Mouse (Mus musculus): ENCODE results near the gene Bak1. TPM values are rescaled to one million over a fixed set of nuclear protein-coding genes. Genes with fewer than 3 reads are reported as not detected.
A peak's percentile ranks its signal among the peaks of the same experiment; 100 is the strongest.

Bak1 gene
- polyA plus RNA-seq, 1 experiment: 34.8 TPM

- DNase-seq (ENCODE audit: low spot score): no peak
Observed at GRCm38 (mm10) chr17:27048445-27049239, 19.8 kb upstream of the Bak1 start.

GRCm38 (mm10) chr17:27047762-27048444, 19.1 kb upstream of the Bak1 start:
- no peak for DNase-seq (ENCODE audit: low spot score)

- DNase-seq (ENCODE audit: low spot score): no peak
Observed at GRCm38 (mm10) chr17:27045164-27045563, 16.4 kb upstream of the Bak1 start.

GRCm38 (mm10) chr17:27042840-27043239, 14.0 kb upstream of the Bak1 start:
- no peak for DNase-seq (ENCODE audit: low spot score)

- no peak for DNase-seq (ENCODE audit: low spot score)
Observed at GRCm38 (mm10) chr17:27041787-27042055, 12.9 kb upstream of the Bak1 start.

GRCm38 (mm10) chr17:27041046-27041786, 12.4 kb upstream of the Bak1 start:
- DNase-seq (ENCODE audit: low spot score): no peak

GRCm38 (mm10) chr17:27040304-27041045, 11.7 kb upstream of the Bak1 start:
- DNase-seq (ENCODE audit: low spot score): no peak

- no peak for DNase-seq (ENCODE audit: low spot score)
Observed at GRCm38 (mm10) chr17:27039432-27040102, 10.8 kb upstream of the Bak1 start.

- DNase-seq (ENCODE audit: low spot score): no peak
Observed at GRCm38 (mm10) chr17:27038335-27039050, 9.7 kb upstream of the Bak1 start.

- DNase-seq (ENCODE audit: low spot score): no peak
Observed at GRCm38 (mm10) chr17:27036465-27036864, 7.7 kb upstream of the Bak1 start.

- DNase-seq (ENCODE audit: low spot score): peak; percentile 69
Observed at GRCm38 (mm10) chr17:27032869-27033268, 4.1 kb upstream of the Bak1 start.

- no peak for DNase-seq (ENCODE audit: low spot score)
Observed at GRCm38 (mm10) chr17:27032328-27032727, 3.5 kb upstream of the Bak1 start.

GRCm38 (mm10) chr17:27030896-27031295, 2.1 kb upstream of the Bak1 start:
- DNase-seq (ENCODE audit: low spot score): no peak

- no peak for DNase-seq (ENCODE audit: low spot score)
Observed at GRCm38 (mm10) chr17:27029431-27029830, 622 bp upstream of the Bak1 start.

GRCm38 (mm10) chr17:27028284-27028795, 469 bp downstream of the Bak1 start:
- DNase-seq (ENCODE audit: low spot score): peak; percentile 75

- DNase-seq (ENCODE audit: low spot score): no peak
Observed at GRCm38 (mm10) chr17:27027460-27028283, 1.1 kb downstream of the Bak1 start.

GRCm38 (mm10) chr17:27025951-27026350, 2.9 kb downstream of the Bak1 start:
- no peak for DNase-seq (ENCODE audit: low spot score)

GRCm38 (mm10) chr17:27025326-27025902, 3.4 kb downstream of the Bak1 start:
- no peak for DNase-seq (ENCODE audit: low spot score)

GRCm38 (mm10) chr17:27023342-27023741, 5.5 kb downstream of the Bak1 start:
- no peak for DNase-seq (ENCODE audit: low spot score)
